Mouse (Mus musculus) heart, adult 2 months (tissue): Measurements from ENCODE around the gene Atf4.

ENCODE experiments used
- CTCF ChIP-seq: fragments of 200-600 bp; IDR thresholded peaks from 2 replicates; pipeline ENCODE4 v1.8.1; 2022; ENCODE audit warnings: antibody characterized with exemption, mild to moderate bottlenecking, moderate library complexity
- POLR2A ChIP-seq: fragments of 200-500 bp; IDR thresholded peaks from 2 replicates; pipeline ENCODE4 v1.6.1; 2011; ENCODE audit warnings: mild to moderate bottlenecking, low read depth, low read length, control low read depth; ENCODE audit not compliant: insufficient read depth

DNA sequence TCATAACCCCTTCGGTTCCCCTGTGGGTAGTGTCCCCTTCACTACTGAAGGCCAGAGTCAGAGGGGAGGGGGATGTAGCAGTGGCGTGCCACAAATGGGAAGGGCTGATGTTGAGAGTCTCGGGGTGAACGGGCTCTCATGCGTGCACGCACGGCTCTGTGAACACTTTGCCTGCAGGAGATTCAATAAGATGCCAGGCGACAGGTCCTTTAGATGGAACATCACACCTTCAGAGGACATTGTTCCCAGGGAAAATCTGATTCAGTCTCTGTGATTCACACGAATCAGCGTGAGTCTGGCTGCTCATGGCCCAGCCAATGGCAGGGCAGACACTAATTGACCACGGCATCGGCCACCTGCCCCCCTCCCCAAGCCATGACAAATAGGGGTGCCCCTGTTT is 49.2 kb downstream of the Atf4 start:
- TF ChIP-seq CTCF (no peak), POLR2A (no peak)
